Mouse (Mus musculus) E14TG2a.4 (cell line): ENCODE data around the gene Dkk2.

Experiments used
- CTCF ChIP-seq: conservative IDR thresholded peaks from 2 replicates; pipeline ENCODE4 v1.5.1; 2014; ENCODE audit warnings: low read length
- POU5F1 ChIP-seq: IDR thresholded peaks from 2 replicates; pipeline ENCODE4 v1.6.1; 2014; ENCODE audit warnings: low read length, borderline replicate concordance

DNA sequence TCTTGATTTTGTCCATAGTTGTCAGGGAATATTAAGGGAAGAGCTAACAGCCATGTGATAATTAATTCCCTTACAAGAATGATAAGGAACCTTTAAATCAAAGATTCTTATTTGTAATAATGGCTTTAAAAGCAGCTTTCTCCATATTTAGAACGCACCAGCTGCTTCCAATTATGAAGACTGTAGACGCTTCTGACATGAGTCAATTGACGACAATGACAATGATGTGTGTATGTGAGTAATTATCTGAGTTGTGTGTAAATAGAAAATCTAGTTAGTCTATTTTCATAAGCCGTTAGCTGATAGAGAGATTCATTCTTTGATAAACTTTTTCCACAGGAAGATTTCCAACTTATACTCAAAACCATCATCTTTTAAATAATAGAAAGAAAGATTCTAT, 46.8 kb downstream of the Dkk2 start:
- TF ChIP-seq CTCF (no peak), POU5F1 (no peak)
